Mouse (Mus musculus) testis, adult 2 months (tissue): ENCODE data around the gene Trp73. TPM values are rescaled to one million over a fixed set of nuclear protein-coding genes. Genes with fewer than 3 reads are reported as not detected.

Experiments used
- H3K27ac ChIP-seq: fragments of 200-500 bp; 2 replicates; pipeline ENCODE4 v1.5.1; 2012; ENCODE audit warnings: low read depth, low read length; ENCODE audit not compliant: control insufficient read depth, insufficient read depth
- H3K27me3 ChIP-seq: fragments of 200-500 bp; 2 replicates; pipeline ENCODE4 v1.6.1; 2012; ENCODE audit warnings: mild to moderate bottlenecking, low read length, moderate library complexity; ENCODE audit not compliant: control insufficient read depth, insufficient read depth
- H3K36me3 ChIP-seq: fragments of 200-500 bp; 2 replicates; pipeline ENCODE4 v1.6.1; 2012; ENCODE audit warnings: mild to moderate bottlenecking, low read length; ENCODE audit not compliant: control insufficient read depth, insufficient read depth
- H3K4me1 ChIP-seq: fragments of 200-500 bp; 2 replicates; pipeline ENCODE4 v1.6.1; 2012; ENCODE audit warnings: low read length; ENCODE audit not compliant: control insufficient read depth, insufficient read depth
- H3K4me3 ChIP-seq: fragments of 200-500 bp; 2 replicates; pipeline ENCODE4 v1.5.1; 2012; ENCODE audit warnings: low read depth, mild to moderate bottlenecking, low read length, moderate library complexity, mixed read lengths; ENCODE audit not compliant: control insufficient read depth
- CTCF ChIP-seq: fragments of 200-500 bp; IDR thresholded peaks from 2 replicates; pipeline ENCODE4 v1.5.1; 2012; ENCODE audit warnings: low read depth, mild to moderate bottlenecking, inconsistent platforms, low read length, moderate library complexity; ENCODE audit not compliant: control insufficient read depth, insufficient read depth, insufficient replicate concordance
- POLR2A ChIP-seq: fragments of 200-500 bp; IDR thresholded peaks from 2 replicates; pipeline ENCODE4 v1.6.1; 2012; ENCODE audit warnings: low read depth, mild to moderate bottlenecking, inconsistent platforms, low read length, moderate library complexity; ENCODE audit not compliant: control insufficient read depth
- polyA plus RNA-seq: library from polyadenylated mRNA; depleted of rRNA; stranded (reverse); fragments of >200 nt; gene quantifications from 2 replicates; pipeline ENCODE4 v1.2.3, GENCODE M21; 2012; rRNA removed

The Trp73 gene
- polyA plus RNA-seq = 0.17 and 0.48 TPM in 2 replicates

DNA sequence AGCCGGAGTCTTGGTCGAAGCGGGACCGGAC, at the start of gene Trp73:
Trp73 (minus strand) TSS at position 27 of the 31 bp plus-strand sequence.
- H3K36me3 ChIP-seq = no peaks in the 10 kb centered on the region
- peaks cover 31% of the 10 kb centered on the region for H3K4me1 ChIP-seq
- H3K4me3 ChIP-seq = no peak within 1 kb of the TSS; the same call in 1 of the 2 replicates
- no peaks in the 10 kb centered on the region for H3K27me3 ChIP-seq
- TF ChIP-seq CTCF = no peak
- no peak for TF ChIP-seq POLR2A
- no peak within 1 kb of the TSS for H3K27ac ChIP-seq

DNA sequence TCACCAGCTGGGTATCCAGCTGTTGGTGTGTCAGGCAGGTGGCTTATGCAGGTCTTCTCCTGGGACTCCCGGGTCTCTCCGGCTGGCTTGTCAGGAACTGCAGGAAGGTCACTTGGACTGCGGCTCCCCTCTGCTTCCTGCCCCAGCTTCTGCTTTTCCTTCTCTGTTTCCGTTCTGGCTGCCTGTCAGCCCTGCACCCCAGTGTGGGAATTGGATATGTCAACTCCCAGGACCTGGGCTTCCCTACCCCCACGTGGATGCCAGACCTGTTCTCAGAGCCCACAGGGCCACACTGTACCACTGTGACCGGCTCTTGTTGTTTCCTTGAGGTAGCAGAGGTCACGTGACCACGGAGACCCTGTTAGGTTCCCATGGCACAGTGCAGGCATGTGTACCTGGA, 48.9 kb upstream of the Trp73 start:
- H3K4me3 ChIP-seq = no peak overlapping the region
- TF ChIP-seq CTCF = no peak
- no peak for TF ChIP-seq POLR2A
- no peaks in the 10 kb centered on the region for H3K36me3 ChIP-seq
- H3K27ac ChIP-seq = no peak overlapping the region
- H3K27me3 ChIP-seq = no peaks in the 10 kb centered on the region
- H3K4me1 ChIP-seq = no peaks in the 10 kb centered on the region

DNA sequence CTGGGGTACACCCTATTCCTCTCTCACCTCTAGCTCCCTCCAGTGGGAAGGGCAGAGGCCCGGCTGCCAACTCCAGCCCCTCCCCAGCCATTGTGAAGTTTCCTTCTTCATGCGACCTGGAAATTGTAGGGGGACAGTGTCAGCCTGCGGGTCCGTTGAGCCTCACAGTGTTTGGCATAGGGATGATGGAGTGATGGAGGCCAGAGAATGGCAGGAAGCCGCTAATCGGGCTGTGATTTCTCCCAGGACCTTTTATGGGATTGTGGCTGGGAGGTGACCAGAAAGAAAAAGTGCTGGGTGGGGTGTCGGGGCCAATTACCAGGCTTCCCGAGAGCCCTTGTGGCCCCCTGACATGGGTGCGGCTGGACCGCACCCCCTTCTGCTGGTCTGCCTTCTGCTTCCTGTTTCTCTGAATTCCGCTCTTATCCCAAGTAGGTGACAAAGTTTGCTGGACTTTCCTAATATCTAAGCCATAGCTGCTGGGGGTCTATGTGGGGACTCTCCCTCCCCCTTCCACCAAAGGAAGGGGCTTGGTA, 46.1 kb upstream of the Trp73 start:
- Histone ChIP-seq H3K36me3 (no peaks in the 10 kb centered on the region), H3K27ac (no peak overlapping the region), H3K27me3 (no peaks in the 10 kb centered on the region), H3K4me3 (no peak overlapping the region), H3K4me1 (no peaks in the 10 kb centered on the region)
- TF ChIP-seq POLR2A (no peak), CTCF (no peak)

DNA sequence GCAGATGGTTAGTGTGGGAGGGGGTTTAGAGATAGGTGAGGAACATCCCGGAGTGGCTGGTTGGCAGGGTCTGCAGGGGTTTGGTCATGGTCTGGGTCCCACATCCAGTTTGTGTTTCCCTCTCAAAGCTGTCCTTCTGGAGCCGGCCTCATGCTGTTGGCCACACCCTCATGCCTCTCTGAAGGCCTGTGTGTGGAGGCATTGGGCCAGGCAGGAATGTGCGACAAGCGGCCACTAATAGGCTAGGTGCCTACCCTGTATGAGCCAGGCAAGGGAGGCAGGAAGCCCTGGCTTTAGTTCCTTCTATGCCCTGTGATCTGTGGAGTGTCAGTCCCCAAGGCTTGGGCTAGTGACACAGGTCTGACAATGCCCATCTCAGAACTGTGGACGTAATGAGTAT, 45.0 kb upstream of the Trp73 start:
- Histone ChIP-seq H3K4me3 (no peak overlapping the region), H3K4me1 (no peaks in the 10 kb centered on the region), H3K27me3 (no peaks in the 10 kb centered on the region), H3K36me3 (no peaks in the 10 kb centered on the region), H3K27ac (no peak overlapping the region)
- TF ChIP-seq POLR2A = no peak
- TF ChIP-seq CTCF = no peak

DNA sequence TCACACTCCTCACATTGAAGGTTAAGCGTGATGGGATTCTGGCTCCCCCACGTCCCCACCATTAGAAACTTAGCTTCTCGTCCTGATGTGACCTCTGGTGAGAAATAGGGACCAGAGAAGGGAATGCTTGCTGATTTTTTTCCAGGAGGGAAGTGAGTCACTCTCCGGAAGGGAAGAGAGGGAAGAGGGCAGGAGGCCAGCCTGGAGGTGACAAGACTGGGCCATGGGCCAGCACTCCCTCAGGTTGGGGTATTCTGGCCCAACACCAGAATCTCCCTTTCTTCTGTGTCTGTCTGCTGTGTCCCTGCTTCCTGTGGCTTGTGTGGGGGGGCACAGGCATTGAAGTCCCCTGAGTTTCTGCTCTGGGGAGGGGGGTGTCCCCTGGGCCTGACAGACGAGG, 43.6 kb upstream of the Trp73 start:
- no peak for TF ChIP-seq POLR2A
- TF ChIP-seq CTCF = no peak
- no peaks in the 10 kb centered on the region for H3K4me1 ChIP-seq
- no peaks in the 10 kb centered on the region for H3K27me3 ChIP-seq
- no peaks in the 10 kb centered on the region for H3K36me3 ChIP-seq
- no peak overlapping the region for H3K4me3 ChIP-seq
- no peak overlapping the region for H3K27ac ChIP-seq

DNA sequence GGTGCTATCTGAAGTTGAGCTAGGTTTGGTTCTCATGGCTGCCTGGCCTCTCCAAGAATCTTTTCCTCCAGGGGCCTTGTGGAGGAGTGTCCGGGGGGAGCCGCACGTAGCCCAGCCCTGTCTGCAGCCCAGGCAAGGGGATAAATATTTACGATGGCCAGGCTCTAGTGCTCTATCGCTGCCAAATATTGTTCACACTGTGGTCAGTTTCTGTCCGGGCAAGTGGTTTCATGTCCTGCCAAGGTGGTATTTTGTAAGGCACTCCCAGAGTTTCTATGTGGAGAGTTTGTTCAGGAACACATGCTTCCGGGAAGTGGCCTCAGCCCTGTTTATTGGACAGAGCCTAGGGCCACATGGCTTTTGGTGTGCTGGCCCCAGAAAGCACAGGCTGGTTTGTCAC, 41.0 kb upstream of the Trp73 start:
- TF ChIP-seq CTCF = no peak
- no peak for TF ChIP-seq POLR2A
- Histone ChIP-seq H3K27me3 (no peaks in the 10 kb centered on the region), H3K4me3 (no peak overlapping the region), H3K36me3 (no peaks in the 10 kb centered on the region), H3K27ac (no peak overlapping the region), H3K4me1 (no peaks in the 10 kb centered on the region)

DNA sequence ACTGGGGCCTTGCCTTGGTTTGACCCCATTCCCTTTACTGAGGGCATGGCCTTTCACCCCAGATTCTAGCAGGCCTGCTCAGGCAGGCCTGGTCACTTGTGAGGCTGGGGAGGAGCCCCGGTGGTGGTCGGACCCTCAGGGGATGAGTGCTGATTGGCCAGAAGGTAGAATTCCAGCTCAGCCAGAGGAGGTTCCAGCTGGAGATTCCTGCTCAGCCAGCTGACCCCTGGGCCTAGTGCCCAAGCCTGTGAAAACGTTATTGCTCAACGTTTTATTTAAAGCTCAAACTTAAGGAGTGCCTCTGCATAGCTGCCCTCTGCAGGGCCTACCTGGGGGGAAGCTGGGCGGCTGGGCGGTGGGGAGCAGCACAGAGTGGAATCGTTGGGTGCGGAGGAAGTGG, 37.2 kb upstream of the Trp73 start:
- Histone ChIP-seq H3K36me3 (no peaks in the 10 kb centered on the region), H3K4me3 (no peak overlapping the region), H3K27me3 (no peaks in the 10 kb centered on the region), H3K27ac (no peak overlapping the region), H3K4me1 (no peaks in the 10 kb centered on the region)
- no peak for TF ChIP-seq CTCF
- no peak for TF ChIP-seq POLR2A

DNA sequence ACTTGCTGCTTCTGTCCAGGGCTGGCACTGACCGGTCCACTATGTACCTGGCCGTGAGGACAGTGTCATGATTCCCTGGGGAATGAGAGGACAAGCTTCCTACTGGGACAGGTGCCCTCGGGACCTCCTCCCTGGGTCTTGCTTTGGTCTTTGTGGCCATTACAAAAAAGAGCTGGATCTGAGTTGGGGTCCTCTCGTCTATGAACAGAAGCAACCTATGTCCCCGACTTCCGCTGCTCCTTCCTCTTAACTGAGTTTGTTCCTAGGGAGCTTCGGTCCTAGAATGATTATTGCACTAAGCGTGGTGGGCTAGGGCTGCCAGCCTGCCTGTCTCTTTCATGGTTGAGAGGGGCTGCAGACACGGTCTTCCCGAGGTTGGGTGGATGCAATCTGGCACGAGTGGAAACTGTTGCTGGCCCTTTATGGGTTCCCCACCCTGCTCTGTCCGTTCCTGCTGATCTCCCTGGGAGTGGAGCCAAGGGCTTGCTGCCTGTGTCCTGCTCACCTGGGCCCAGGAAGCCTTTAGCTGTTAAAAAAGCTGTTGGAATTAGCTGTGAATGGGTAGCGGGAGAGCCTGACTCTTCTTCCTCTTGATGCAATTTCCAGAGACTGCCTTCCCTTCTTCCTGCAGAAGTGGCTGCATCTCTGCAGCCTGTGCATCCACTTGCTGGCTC, 32.1 kb upstream of the Trp73 start:
- no peaks in the 10 kb centered on the region for H3K27me3 ChIP-seq
- TF ChIP-seq POLR2A = no peak
- H3K36me3 ChIP-seq = no peaks in the 10 kb centered on the region
- no peak overlapping the region for H3K4me3 ChIP-seq
- peaks cover 11% of the 10 kb centered on the region for H3K4me1 ChIP-seq
- H3K27ac ChIP-seq = no peak overlapping the region
